Mouse (Mus musculus): ENCODE measurements around the gene Vip.

DNA sequence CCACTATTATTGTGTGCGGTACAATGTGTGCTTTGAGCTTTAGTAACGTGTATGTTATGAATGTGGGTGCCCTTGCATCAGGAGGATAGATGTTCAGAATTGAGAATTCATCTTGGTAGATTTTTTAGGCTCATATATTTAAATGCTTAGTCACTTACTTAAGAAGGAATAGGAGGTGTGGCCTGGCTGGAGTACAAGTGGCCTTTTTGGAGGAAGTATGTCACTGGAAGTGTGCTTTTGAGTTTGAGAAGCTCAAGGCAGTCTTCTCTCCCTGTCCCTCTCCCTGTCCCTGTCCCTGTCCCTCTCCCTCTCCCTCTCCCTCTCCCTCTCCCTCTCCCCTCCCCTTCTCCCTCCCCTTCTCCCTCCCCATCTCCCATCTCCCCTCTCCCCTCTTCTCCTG, 48.0 kb upstream of the Vip start:
- TF ChIP-seq CTCF (IDR thresholded peaks at IDR 0.05; ENCODE audit: borderline replicate concordance, extremely low read depth, insufficient read depth, insufficient read length) (no peak), POLR2A (IDR thresholded peaks at IDR 0.05; ENCODE audit: borderline replicate concordance, extremely low read depth, insufficient read depth, insufficient read length, poor library complexity, severe bottlenecking) (no peak)
